Mouse (Mus musculus): ENCODE data around the gene Fam198b. TPM values are rescaled to one million over a fixed set of nuclear protein-coding genes. Genes with fewer than 3 reads are reported as not detected.

Gene Fam198b
- total and polyA plus RNA-seq, 2 experiments, result 0.17 to 0.37 TPM

- H3K4me3 ChIP-seq (ENCODE audit: insufficient read depth, low read depth, low read length), result no peak overlapping the region
- no peaks in the 10 kb centered on the region for H3K79me2 ChIP-seq (ENCODE audit: control insufficient read depth, insufficient read depth, low read length)
- H3K36me3 ChIP-seq (ENCODE audit: control insufficient read depth, insufficient read depth, low read length), result no peaks in the 10 kb centered on the region
- no peak overlapping the region for H3K27ac ChIP-seq (replicated peaks; ENCODE audit: insufficient read depth, low read depth, low read length)
- H3K9ac ChIP-seq (ENCODE audit: low read depth, low read length), result no peak overlapping the region
- 28% methylated on average over 2 of the region's 2 CpGs for WGBS
- peaks cover 6% of the 10 kb centered on the region; the same call in 1 of the 2 replicates for H3K4me1 ChIP-seq (ENCODE audit: control insufficient read depth, insufficient read depth, low read length)
- H3K27me3 ChIP-seq (ENCODE audit: control insufficient read depth, insufficient read depth, low read length), result no peaks in the 10 kb centered on the region
- TF ChIP-seq POLR2A (IDR thresholded peaks at IDR 0.05; ENCODE audit: extremely low read depth, insufficient read depth, low read length), result no peak
- TF ChIP-seq CTCF (IDR thresholded peaks at IDR 0.05; ENCODE audit: low read depth, low read length), result no peak
- DNase-seq (ENCODE audit: extremely low read depth, low read depth, low spot score), result peak; percentile 35
Measured at GRCm38 (mm10) chr3:79953164-79953759, 68.9 kb downstream of the Fam198b start.

DNA sequence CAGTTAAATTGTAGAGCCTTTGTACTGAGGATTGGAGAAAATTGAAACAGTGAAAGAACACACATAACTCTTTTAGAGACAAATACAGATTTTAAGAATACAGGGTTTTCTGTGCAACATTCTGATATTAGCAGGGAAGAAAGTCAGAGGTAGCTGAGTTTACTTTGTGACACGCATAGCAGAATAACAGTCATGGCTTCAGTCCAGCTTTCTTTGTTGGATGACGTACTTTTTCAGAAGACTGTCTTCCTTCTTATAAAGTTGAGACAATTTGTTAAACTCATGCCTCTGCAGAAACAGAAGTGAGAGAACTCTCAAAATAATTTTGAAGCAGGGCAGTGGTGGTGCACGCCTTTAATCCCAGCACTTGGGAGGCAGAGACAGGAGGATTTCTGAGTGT is 70.9 kb downstream of the Fam198b start:
- Histone ChIP-seq H3K9ac (ENCODE audit: low read depth, low read length) (no peak overlapping the region), H3K4me1 (ENCODE audit: control insufficient read depth, insufficient read depth, low read length) (peaks cover 6% of the 10 kb centered on the region; the same call in 1 of the 2 replicates), H3K36me3 (ENCODE audit: control insufficient read depth, insufficient read depth, low read length) (no peaks in the 10 kb centered on the region), H3K27me3 (ENCODE audit: control insufficient read depth, insufficient read depth, low read length) (no peaks in the 10 kb centered on the region), H3K27ac (replicated peaks; ENCODE audit: insufficient read depth, low read depth, low read length) (no peak overlapping the region), H3K4me3 (ENCODE audit: insufficient read depth, low read depth, low read length) (no peak overlapping the region), H3K79me2 (ENCODE audit: control insufficient read depth, insufficient read depth, low read length) (no peaks in the 10 kb centered on the region)
- no peak for DNase-seq (ENCODE audit: extremely low read depth, low read depth, low spot score)
- 88% methylated on average over 3 of the region's 3 CpGs for WGBS
- TF ChIP-seq POLR2A (IDR thresholded peaks at IDR 0.05; ENCODE audit: extremely low read depth, insufficient read depth, low read length) (no peak), CTCF (IDR thresholded peaks at IDR 0.05; ENCODE audit: low read depth, low read length) (no peak)

GRCm38 (mm10) chr3:79956792-79957191 is 72.5 kb downstream of the Fam198b start:
- no peaks in the 10 kb centered on the region for H3K27me3 ChIP-seq (ENCODE audit: control insufficient read depth, insufficient read depth, low read length)
- no peak overlapping the region for H3K9ac ChIP-seq (ENCODE audit: low read depth, low read length)
- no peaks in the 10 kb centered on the region for H3K79me2 ChIP-seq (ENCODE audit: control insufficient read depth, insufficient read depth, low read length)
- TF ChIP-seq POLR2A (IDR thresholded peaks at IDR 0.05; ENCODE audit: extremely low read depth, insufficient read depth, low read length) (no peak), CTCF (IDR thresholded peaks at IDR 0.05; ENCODE audit: low read depth, low read length) (no peak)
- H3K4me3 ChIP-seq (ENCODE audit: insufficient read depth, low read depth, low read length), result no peak overlapping the region
- H3K27ac ChIP-seq (replicated peaks; ENCODE audit: insufficient read depth, low read depth, low read length), result no peak overlapping the region
- DNase-seq (ENCODE audit: extremely low read depth, low read depth, low spot score), result no peak
- peaks cover 6% of the 10 kb centered on the region; the same call in 1 of the 2 replicates for H3K4me1 ChIP-seq (ENCODE audit: control insufficient read depth, insufficient read depth, low read length)
- no peaks in the 10 kb centered on the region for H3K36me3 ChIP-seq (ENCODE audit: control insufficient read depth, insufficient read depth, low read length)

DNA sequence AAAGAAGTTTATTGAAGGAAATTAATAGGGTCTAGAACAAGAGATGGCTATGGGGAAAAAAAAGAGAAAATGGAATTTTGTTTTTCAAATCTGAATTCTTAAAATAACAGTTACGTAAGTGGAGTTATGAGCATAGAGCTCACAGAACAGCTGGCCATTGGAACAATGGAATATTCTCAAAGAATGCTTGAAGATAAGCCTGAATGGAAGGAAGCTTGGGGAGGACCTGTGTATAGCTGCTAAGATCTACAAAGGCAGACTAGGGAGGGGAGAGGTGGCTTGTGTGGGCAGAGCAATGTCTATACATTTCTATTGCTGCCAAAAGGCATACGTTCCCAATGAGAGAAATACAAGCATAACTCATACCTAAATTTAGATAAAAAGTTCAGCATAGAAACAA is 73.4 kb downstream of the Fam198b start:
- H3K9ac ChIP-seq (ENCODE audit: low read depth, low read length), result no peak overlapping the region
- no peaks in the 10 kb centered on the region for H3K36me3 ChIP-seq (ENCODE audit: control insufficient read depth, insufficient read depth, low read length)
- no peak overlapping the region for H3K27ac ChIP-seq (replicated peaks; ENCODE audit: insufficient read depth, low read depth, low read length)

DNA sequence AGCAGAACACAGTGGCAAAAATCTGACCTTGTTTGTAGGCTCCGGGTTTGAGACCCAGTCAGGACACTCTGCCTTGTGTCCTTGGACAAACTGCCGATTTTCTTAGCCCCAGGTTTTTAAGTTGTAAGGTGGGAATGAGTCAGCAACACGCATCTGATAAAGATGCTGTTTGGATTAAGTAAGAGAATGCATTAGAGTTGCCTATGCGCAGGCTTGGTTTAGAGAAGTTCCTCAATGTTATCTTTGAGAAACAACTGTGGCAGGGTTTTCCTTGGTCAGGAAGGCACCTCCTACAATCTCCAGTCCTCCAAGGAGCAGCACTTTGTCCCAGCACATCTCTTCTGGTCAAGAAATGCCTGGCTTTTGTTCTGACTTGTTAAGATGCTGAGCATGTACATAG is 82.4 kb downstream of the Fam198b start:
- DNase-seq (ENCODE audit: extremely low read depth, low read depth, low spot score), result no peak
- TF ChIP-seq CTCF (IDR thresholded peaks at IDR 0.05; ENCODE audit: low read depth, low read length), result no peak
- no peak for TF ChIP-seq POLR2A (IDR thresholded peaks at IDR 0.05; ENCODE audit: extremely low read depth, insufficient read depth, low read length)
- Histone ChIP-seq H3K27me3 (ENCODE audit: control insufficient read depth, insufficient read depth, low read length) (no peaks in the 10 kb centered on the region), H3K79me2 (ENCODE audit: control insufficient read depth, insufficient read depth, low read length) (no peaks in the 10 kb centered on the region), H3K36me3 (ENCODE audit: control insufficient read depth, insufficient read depth, low read length) (no peaks in the 10 kb centered on the region), H3K4me3 (ENCODE audit: insufficient read depth, low read depth, low read length) (no peak overlapping the region), H3K27ac (replicated peaks; ENCODE audit: insufficient read depth, low read depth, low read length) (no peak overlapping the region), H3K9ac (ENCODE audit: low read depth, low read length) (no peak overlapping the region), H3K4me1 (ENCODE audit: control insufficient read depth, insufficient read depth, low read length) (no peaks in the 10 kb centered on the region)
- 70% methylated on average over 4 of the region's 4 CpGs for whole genome bisulfite sequencing

More for the DNA sequence above, 73.4 kb downstream of the Fam198b start:
- H3K27me3 ChIP-seq (ENCODE audit: control insufficient read depth, insufficient read depth, low read length), result no peaks in the 10 kb centered on the region
- DNase-seq (ENCODE audit: extremely low read depth, low read depth, low spot score), result no peak
- no peak overlapping the region for H3K4me3 ChIP-seq (ENCODE audit: insufficient read depth, low read depth, low read length)
- TF ChIP-seq POLR2A (IDR thresholded peaks at IDR 0.05; ENCODE audit: extremely low read depth, insufficient read depth, low read length), result no peak
- TF ChIP-seq CTCF (IDR thresholded peaks at IDR 0.05; ENCODE audit: low read depth, low read length), result no peak
- no peaks in the 10 kb centered on the region for H3K79me2 ChIP-seq (ENCODE audit: control insufficient read depth, insufficient read depth, low read length)
- 88% methylated on average over 2 of the region's 2 CpGs for WGBS
- peaks cover 6% of the 10 kb centered on the region; the same call in 1 of the 2 replicates for H3K4me1 ChIP-seq (ENCODE audit: control insufficient read depth, insufficient read depth, low read length)

GRCm38 (mm10) chr3:79967346-79967745 is 83.0 kb downstream of the Fam198b start:
- no peak overlapping the region for H3K9ac ChIP-seq (ENCODE audit: low read depth, low read length)
- TF ChIP-seq CTCF (IDR thresholded peaks at IDR 0.05; ENCODE audit: low read depth, low read length) (no peak), POLR2A (IDR thresholded peaks at IDR 0.05; ENCODE audit: extremely low read depth, insufficient read depth, low read length) (no peak)
- no peak for DNase-seq (ENCODE audit: extremely low read depth, low read depth, low spot score)
- H3K4me1 ChIP-seq (ENCODE audit: control insufficient read depth, insufficient read depth, low read length), result no peaks in the 10 kb centered on the region
- no peaks in the 10 kb centered on the region for H3K79me2 ChIP-seq (ENCODE audit: control insufficient read depth, insufficient read depth, low read length)
- 86% methylated on average over 1 of the region's 1 CpGs for WGBS
- H3K36me3 ChIP-seq (ENCODE audit: control insufficient read depth, insufficient read depth, low read length), result no peaks in the 10 kb centered on the region
- no peak overlapping the region for H3K4me3 ChIP-seq (ENCODE audit: insufficient read depth, low read depth, low read length)
- H3K27ac ChIP-seq (replicated peaks; ENCODE audit: insufficient read depth, low read depth, low read length), result no peak overlapping the region
- H3K27me3 ChIP-seq (ENCODE audit: control insufficient read depth, insufficient read depth, low read length), result no peaks in the 10 kb centered on the region
